Mouse (Mus musculus): ENCODE results near the gene D16Ertd472e. TPM values are rescaled to one million over a fixed set of nuclear protein-coding genes. Genes with fewer than 3 reads are reported as not detected.

Gene D16Ertd472e
- total and polyA plus RNA-seq, 2 experiments from 2014 or later = 6.1 to 6.3 TPM

GRCm38 (mm10) chr16:78537322-78537721 is 39.2 kb downstream of the D16Ertd472e start:
- TF ChIP-seq CTCF (IDR thresholded peaks at IDR 0.05; ENCODE audit: low read depth) = no peak
- Histone ChIP-seq H3K4me1 (ENCODE audit: insufficient read depth, low read length) (no peaks in the 10 kb centered on the region), H3K4me3 (ENCODE audit: low read length) (no peak overlapping the region), H3K27me3 (ENCODE audit: insufficient read depth, low read length) (no peaks in the 10 kb centered on the region), H3K9ac (replicated peaks; ENCODE audit: low read length) (no peak overlapping the region), H3K27ac (no peak overlapping the region), H3K4me2 (ENCODE audit: low read depth, low read length) (no peak overlapping the region), H3K36me3 (ENCODE audit: insufficient read depth, low read length) (no peaks in the 10 kb centered on the region), H3K9me3 (ENCODE audit: low read length) (no peaks in the 10 kb centered on the region)
- ATAC-seq (no peak), DNase-seq (ENCODE audit: low spot score) (no peak)
- WGBS = 75% methylated on average over 7 of the region's 7 CpGs

GRCm38 (mm10) chr16:78534468-78534867 is 42.0 kb downstream of the D16Ertd472e start:
- 0 out of 2 replicates have a peak, but pooled peaks have one; percentile 7 for ATAC-seq

GRCm38 (mm10) chr16:78531957-78532605 is 44.4 kb downstream of the D16Ertd472e start:
- no peak for DNase-seq (ENCODE audit: low spot score)
- Histone ChIP-seq H3K9me3 (ENCODE audit: low read length) (no peaks in the 10 kb centered on the region), H3K4me3 (ENCODE audit: low read length) (no peak overlapping the region), H3K27ac (no peak overlapping the region), H3K9ac (replicated peaks; ENCODE audit: low read length) (no peak overlapping the region), H3K4me1 (ENCODE audit: insufficient read depth, low read length) (no peaks in the 10 kb centered on the region), H3K36me3 (ENCODE audit: insufficient read depth, low read length) (no peaks in the 10 kb centered on the region), H3K4me2 (ENCODE audit: low read depth, low read length) (no peak overlapping the region), H3K27me3 (ENCODE audit: insufficient read depth, low read length) (no peaks in the 10 kb centered on the region)
- no peak for ATAC-seq
- 44% methylated on average over 6 of the region's 6 CpGs for WGBS
- TF ChIP-seq CTCF (IDR thresholded peaks at IDR 0.05; ENCODE audit: low read depth) = no peak

More at GRCm38 (mm10) chr16:78534468-78534867, 42.0 kb downstream of the D16Ertd472e start:
- WGBS = 68% methylated on average over 8 of the region's 8 CpGs
- no peak overlapping the region for H3K9ac ChIP-seq (replicated peaks; ENCODE audit: low read length)
- no peaks in the 10 kb centered on the region for H3K27me3 ChIP-seq (ENCODE audit: insufficient read depth, low read length)
- H3K36me3 ChIP-seq (ENCODE audit: insufficient read depth, low read length) = no peaks in the 10 kb centered on the region
- no peak for TF ChIP-seq CTCF (IDR thresholded peaks at IDR 0.05; ENCODE audit: low read depth)
- DNase-seq (ENCODE audit: low spot score) = no peak
- no peak overlapping the region for H3K27ac ChIP-seq
- H3K9me3 ChIP-seq (ENCODE audit: low read length) = no peaks in the 10 kb centered on the region
- no peak overlapping the region for H3K4me2 ChIP-seq (ENCODE audit: low read depth, low read length)
- H3K4me3 ChIP-seq (ENCODE audit: low read length) = no peak overlapping the region
- H3K4me1 ChIP-seq (ENCODE audit: insufficient read depth, low read length) = no peaks in the 10 kb centered on the region

GRCm38 (mm10) chr16:78522974-78523373 is 53.5 kb downstream of the D16Ertd472e start:
- no peak for TF ChIP-seq CTCF (IDR thresholded peaks at IDR 0.05; ENCODE audit: low read depth)
- no peak for DNase-seq (ENCODE audit: low spot score)
- Histone ChIP-seq H3K27ac (no peak overlapping the region), H3K4me3 (ENCODE audit: low read length) (no peak overlapping the region), H3K4me2 (ENCODE audit: low read depth, low read length) (no peak overlapping the region), H3K4me1 (ENCODE audit: insufficient read depth, low read length) (no peaks in the 10 kb centered on the region), H3K9me3 (ENCODE audit: low read length) (no peaks in the 10 kb centered on the region), H3K9ac (replicated peaks; ENCODE audit: low read length) (no peak overlapping the region), H3K36me3 (ENCODE audit: insufficient read depth, low read length) (no peaks in the 10 kb centered on the region), H3K27me3 (ENCODE audit: insufficient read depth, low read length) (no peaks in the 10 kb centered on the region)
- 87% methylated on average over 4 of the region's 4 CpGs for WGBS
- ATAC-seq = no peak

- H3K4me3 ChIP-seq (ENCODE audit: low read length) = no peak overlapping the region
- ATAC-seq = no peak
- H3K9me3 ChIP-seq (ENCODE audit: low read length) = no peaks in the 10 kb centered on the region
- no peaks in the 10 kb centered on the region for H3K36me3 ChIP-seq (ENCODE audit: insufficient read depth, low read length)
- H3K9ac ChIP-seq (replicated peaks; ENCODE audit: low read length) = no peak overlapping the region
- no peaks in the 10 kb centered on the region for H3K27me3 ChIP-seq (ENCODE audit: insufficient read depth, low read length)
- H3K27ac ChIP-seq = no peak overlapping the region
- H3K4me2 ChIP-seq (ENCODE audit: low read depth, low read length) = no peak overlapping the region
- H3K4me1 ChIP-seq (ENCODE audit: insufficient read depth, low read length) = no peaks in the 10 kb centered on the region
- TF ChIP-seq CTCF (IDR thresholded peaks at IDR 0.05; ENCODE audit: low read depth) = no peak
- no peak for DNase-seq (ENCODE audit: low spot score)
- 84% methylated on average over 7 of the region's 7 CpGs for WGBS
Measured at GRCm38 (mm10) chr16:78518697-78519096, 57.8 kb downstream of the D16Ertd472e start.

GRCm38 (mm10) chr16:78517171-78517570 is 59.3 kb downstream of the D16Ertd472e start:
- Histone ChIP-seq H3K9me3 (ENCODE audit: low read length) (no peaks in the 10 kb centered on the region), H3K4me1 (ENCODE audit: insufficient read depth, low read length) (no peaks in the 10 kb centered on the region), H3K36me3 (ENCODE audit: insufficient read depth, low read length) (no peaks in the 10 kb centered on the region), H3K9ac (replicated peaks; ENCODE audit: low read length) (no peak overlapping the region), H3K27ac (no peak overlapping the region), H3K4me2 (ENCODE audit: low read depth, low read length) (no peak overlapping the region), H3K27me3 (ENCODE audit: insufficient read depth, low read length) (no peaks in the 10 kb centered on the region), H3K4me3 (ENCODE audit: low read length) (no peak overlapping the region)
- 89% methylated on average over 2 of the region's 2 CpGs for WGBS
- DNase-seq (ENCODE audit: low spot score) (no peak), ATAC-seq (no peak)
- no peak for TF ChIP-seq CTCF (IDR thresholded peaks at IDR 0.05; ENCODE audit: low read depth)

- H3K27me3 ChIP-seq (ENCODE audit: insufficient read depth, low read length) = no peaks in the 10 kb centered on the region
- H3K9ac ChIP-seq (replicated peaks; ENCODE audit: low read length) = no peak overlapping the region
- no peaks in the 10 kb centered on the region for H3K36me3 ChIP-seq (ENCODE audit: insufficient read depth, low read length)
- ATAC-seq (no peak), DNase-seq (ENCODE audit: low spot score) (no peak)
- WGBS = 84% methylated on average over 8 of the region's 8 CpGs
- H3K4me3 ChIP-seq (ENCODE audit: low read length) = no peak overlapping the region
- H3K27ac ChIP-seq = no peak overlapping the region
- no peak for TF ChIP-seq CTCF (IDR thresholded peaks at IDR 0.05; ENCODE audit: low read depth)
- H3K9me3 ChIP-seq (ENCODE audit: low read length) = no peaks in the 10 kb centered on the region
- H3K4me2 ChIP-seq (ENCODE audit: low read depth, low read length) = no peak overlapping the region
- no peaks in the 10 kb centered on the region for H3K4me1 ChIP-seq (ENCODE audit: insufficient read depth, low read length)
Measured at GRCm38 (mm10) chr16:78511526-78511925, 65.0 kb downstream of the D16Ertd472e start.

Measured in hindbrain, postnatal 0 days (tissue).